Mouse (Mus musculus) liver, embryonic 11.5 days (tissue): Measurements from ENCODE around the gene Prss16. TPM values are rescaled to one million over a fixed set of nuclear protein-coding genes. Genes with fewer than 3 reads are reported as not detected.

Experiments used
- ATAC-seq: fragments of 200-750 bp; cut with Nextera tagmentation; replicated peaks from 2 replicates; pipeline ENCODE4 v1.8.0; 2017; ENCODE audit warnings: moderate number of reproducible peaks, mild to moderate bottlenecking, moderate TSS enrichment, moderate library complexity; ENCODE audit not compliant: low FRiP score
- DNase-seq: peaks from one replicate; pipeline ENCODE4 v3.0.0-alpha.2; 2017; ENCODE audit warnings: low spot score
- H3K27ac ChIP-seq: fragments of 300-500 bp; sonication (generic); 2 replicates; pipeline ENCODE4 v1.5.1; 2014; ENCODE audit warnings: mild to moderate bottlenecking, low read depth, low read length, control low read depth
- H3K27me3 ChIP-seq: fragments of 300-500 bp; sonication (generic); replicated peaks from 2 replicates; pipeline ENCODE4 v1.6.1; 2014; ENCODE audit warnings: low read length, mixed read lengths; ENCODE audit not compliant: control insufficient read depth, insufficient read depth
- H3K36me3 ChIP-seq: fragments of 300-500 bp; sonication (generic); 2 replicates; pipeline ENCODE4 v1.6.1; 2014; ENCODE audit warnings: mild to moderate bottlenecking, low read length, moderate library complexity, mixed read lengths; ENCODE audit not compliant: control insufficient read depth, insufficient read depth
- H3K4me1 ChIP-seq: fragments of 300-500 bp; sonication (generic); replicated peaks from 2 replicates; pipeline ENCODE4 v1.6.1; 2014; ENCODE audit warnings: low read length, mixed read lengths; ENCODE audit not compliant: control insufficient read depth, insufficient read depth
- H3K4me2 ChIP-seq: fragments of 300-500 bp; sonication (generic); 2 replicates; pipeline ENCODE4 v1.6.1; 2014; ENCODE audit warnings: mild to moderate bottlenecking, control low read depth, moderate library complexity
- H3K4me3 ChIP-seq: fragments of 300-500 bp; sonication (generic); 2 replicates; pipeline ENCODE4 v1.5.1; 2014; ENCODE audit warnings: low read depth, low read length, control low read depth
- H3K9ac ChIP-seq: fragments of 300-500 bp; sonication (generic); 2 replicates; pipeline ENCODE4 v1.6.1; 2014; ENCODE audit warnings: low read depth, low read length, control low read depth
- H3K9me3 ChIP-seq: fragments of 300-500 bp; sonication (generic); 2 replicates; pipeline ENCODE4 v1.6.1; 2016; ENCODE audit warnings: low read length, inconsistent platforms, mixed read lengths; ENCODE audit not compliant: control insufficient read depth
- WGBS: fragments of 180-500 bp; shearing (Covaris S2); extraction: QIAGEN DNeasy Blood & Tissue Kit; methylation state at CpG from one replicate; pipeline ENCODE4 v1.1.7; 2014; 5-methylcytosine and 5-hydroxymethylcytosine counted together
- polyA plus RNA-seq: library from polyadenylated mRNA; unstranded; fragments of >200 nt; fragmentation: Nextera tagmentation; extraction: Ambion mirVana; gene quantifications from 2 replicates; pipeline ENCODE4 v1.2.1, GENCODE M21; 2014

The Prss16 gene
- polyA plus RNA-seq, 1 experiment from 2014 or later = 0.86 TPM

DNA sequence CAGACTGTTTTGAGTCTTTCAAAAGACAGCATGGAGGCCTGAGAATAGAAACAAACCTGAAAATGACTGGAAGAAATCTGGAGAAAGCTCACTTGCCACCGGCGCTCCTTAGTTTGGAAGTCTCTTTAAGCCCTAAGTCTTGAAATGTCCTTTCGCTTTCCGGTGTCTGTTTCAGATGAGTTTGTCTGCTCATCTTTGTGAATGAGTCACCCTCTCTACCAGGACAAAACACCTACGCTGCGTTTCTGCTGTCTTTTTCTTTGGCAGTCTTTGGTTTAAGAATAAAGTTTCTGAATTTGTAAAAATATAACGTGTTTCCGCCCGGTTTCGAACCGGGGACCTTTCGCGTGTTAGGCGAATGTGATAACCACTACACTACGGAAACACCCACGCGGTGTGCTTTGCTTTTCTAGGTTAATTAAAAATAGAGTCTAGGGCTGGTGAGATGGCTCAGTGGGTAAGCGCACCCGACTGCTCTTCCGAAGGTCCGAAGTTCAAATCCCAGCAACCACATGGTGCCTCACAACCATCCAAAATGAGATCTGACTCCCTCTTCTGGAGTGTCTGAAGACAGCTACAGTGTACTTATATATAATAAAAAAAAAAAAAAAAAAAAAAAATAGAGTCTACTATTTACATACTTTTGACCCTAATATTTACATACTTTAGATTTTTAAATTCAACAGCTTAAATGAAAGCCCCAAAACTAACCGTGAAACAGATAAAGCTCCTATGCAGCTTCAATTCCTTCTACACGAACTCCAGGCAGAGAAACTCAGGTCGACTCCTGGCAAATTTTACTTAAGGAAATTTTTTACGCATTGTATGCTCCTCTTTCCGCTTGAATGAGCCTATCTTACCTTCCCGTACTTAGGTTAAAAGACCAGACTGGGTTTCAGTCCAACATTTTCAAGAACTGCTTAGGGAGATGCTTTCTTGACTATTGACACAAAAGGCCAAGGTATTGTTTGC lies 6.2 kb upstream of the Prss16 start:
- no peaks in the 10 kb centered on the region for H3K9me3 ChIP-seq
- 14% methylated on average over 27 of the region's 27 CpGs for WGBS

DNA sequence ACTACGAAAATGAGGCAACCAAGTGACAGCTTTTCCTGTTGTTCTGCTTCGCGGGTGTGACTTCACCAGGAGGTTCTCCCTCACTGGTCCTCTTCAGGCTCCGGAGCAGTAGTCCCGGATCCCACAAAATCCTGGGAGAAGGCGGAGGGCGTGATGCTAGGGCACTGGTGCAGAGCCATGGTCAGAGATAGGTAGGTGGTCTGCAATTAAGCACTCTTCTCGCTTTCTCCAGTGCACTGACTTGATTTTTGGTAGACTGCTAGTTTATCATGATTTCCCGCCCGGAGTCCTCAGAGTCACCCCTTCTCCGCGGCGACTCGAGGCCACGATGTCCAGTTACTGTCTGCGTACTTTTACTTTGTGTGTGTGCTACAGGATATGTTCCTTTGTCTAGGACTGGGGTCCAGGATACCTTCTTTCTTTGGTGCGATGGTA lies 4.9 kb upstream of the Prss16 start:
- WGBS = 3% methylated on average over 17 of the region's 17 CpGs
- H3K9me3 ChIP-seq = no peaks in the 10 kb centered on the region
- H3K4me2 ChIP-seq = peak overlapping the region; percentile 68
- DNase-seq (peak; percentile 60), ATAC-seq (no peak)
- H3K4me3 ChIP-seq = peak overlapping the region; percentile 29
- H3K4me1 ChIP-seq = peaks cover 10% of the 10 kb centered on the region; the same call in 1 of the 2 replicates
- H3K27me3 ChIP-seq = peaks cover 44% of the 10 kb centered on the region
- H3K9ac ChIP-seq = no peak overlapping the region
- no peaks in the 10 kb centered on the region for H3K36me3 ChIP-seq
- H3K27ac ChIP-seq = no peak overlapping the region

More for the DNA sequence above, 6.2 kb upstream of the Prss16 start:
- no peak overlapping the region for H3K27ac ChIP-seq
- H3K4me3 ChIP-seq = peak overlapping the region; percentile 29
- peak; percentile 86 for ATAC-seq
- no peak overlapping the region for H3K9ac ChIP-seq
- peaks cover 10% of the 10 kb centered on the region; the same call in 1 of the 2 replicates for H3K4me1 ChIP-seq
- DNase-seq = peak; percentile 91
- H3K4me2 ChIP-seq = peak overlapping the region; percentile 68
- no peaks in the 10 kb centered on the region for H3K36me3 ChIP-seq
- peaks cover 31% of the 10 kb centered on the region for H3K27me3 ChIP-seq

DNA sequence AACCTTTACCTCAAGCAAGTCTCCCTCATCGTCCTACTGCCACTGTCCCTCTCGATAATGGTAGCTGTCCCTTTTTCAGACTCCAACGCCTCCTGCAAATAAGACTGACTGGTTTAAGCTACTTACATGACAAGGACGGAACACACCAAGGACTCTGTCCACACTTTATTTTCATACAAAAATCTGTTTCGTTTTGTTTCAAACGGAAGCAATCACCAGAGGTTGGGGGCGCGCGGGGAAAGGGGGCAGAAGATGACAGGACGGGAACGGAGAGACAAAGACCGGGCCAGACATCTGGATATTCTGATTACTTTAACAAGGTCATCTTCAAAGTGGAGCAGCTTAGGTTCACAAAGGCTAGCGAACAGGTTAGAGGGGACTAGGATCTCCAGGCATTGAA lies 4.2 kb upstream of the Prss16 start:
- Histone ChIP-seq H3K4me2 (peak overlapping the region; percentile 68), H3K27ac (no peak overlapping the region), H3K27me3 (peaks cover 51% of the 10 kb centered on the region), H3K9ac (no peak overlapping the region), H3K4me3 (peak overlapping the region; percentile 29), H3K9me3 (no peaks in the 10 kb centered on the region), H3K4me1 (peaks cover 10% of the 10 kb centered on the region; the same call in 1 of the 2 replicates), H3K36me3 (no peaks in the 10 kb centered on the region)
- DNase-seq (peak; percentile 32), ATAC-seq (no peak)
- 20% methylated on average over 13 of the region's 13 CpGs for WGBS

DNA sequence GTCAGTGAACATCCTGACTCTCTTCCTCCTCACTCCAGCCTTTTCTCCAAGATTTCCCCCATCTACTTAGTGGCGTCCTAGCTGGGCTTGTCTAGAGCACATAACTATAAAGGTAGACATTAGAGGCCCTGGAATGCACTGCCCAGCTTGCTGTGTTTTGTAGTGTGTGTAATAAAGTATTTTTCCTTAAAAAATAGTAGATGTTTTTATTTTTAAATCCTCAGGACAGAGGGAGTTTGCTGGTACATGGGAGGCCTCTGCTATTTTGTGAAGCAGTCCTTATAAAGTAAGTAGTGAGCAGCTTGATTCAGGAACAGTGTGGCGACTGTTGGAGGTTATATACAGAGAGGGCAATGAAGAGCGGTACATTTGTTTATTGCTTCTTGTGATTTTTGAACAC lies 835 bp downstream of the Prss16 start:
- ATAC-seq = no peak
- no peak overlapping the region for H3K4me2 ChIP-seq
- no peaks in the 10 kb centered on the region for H3K9me3 ChIP-seq
- no peaks in the 10 kb centered on the region for H3K36me3 ChIP-seq
- 85% methylated on average over 3 of the region's 3 CpGs for WGBS
- H3K27me3 ChIP-seq = peaks cover 91% of the 10 kb centered on the region
- H3K27ac ChIP-seq = no peak overlapping the region
- no peak for DNase-seq
- H3K4me1 ChIP-seq = peaks cover 12% of the 10 kb centered on the region; the same call in 1 of the 2 replicates
- no peak overlapping the region for H3K4me3 ChIP-seq
- H3K9ac ChIP-seq = no peak overlapping the region

DNA sequence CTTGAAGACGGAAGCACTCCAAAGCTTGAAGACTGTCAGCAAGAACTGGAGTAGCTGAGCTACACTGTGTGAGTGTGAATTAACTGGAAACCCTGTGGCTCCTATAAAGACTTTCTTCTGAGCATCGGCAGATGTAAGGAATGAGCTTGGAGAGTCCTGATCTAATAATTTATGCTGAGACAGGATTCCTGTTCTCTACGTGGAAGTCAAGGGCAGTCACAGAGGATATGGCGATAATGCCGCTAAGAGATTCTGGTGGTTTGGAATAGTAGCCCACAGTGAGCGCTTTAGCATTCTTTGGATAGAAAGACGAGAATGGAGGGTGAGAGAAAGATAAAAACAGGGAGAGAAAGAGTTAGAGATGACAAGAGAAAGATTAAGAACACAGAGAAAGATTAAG lies 1.7 kb downstream of the Prss16 start:
- ATAC-seq = no peak
- Histone ChIP-seq H3K4me3 (no peak overlapping the region), H3K4me1 (peaks cover 10% of the 10 kb centered on the region; the same call in 1 of the 2 replicates), H3K27me3 (peaks cover 93% of the 10 kb centered on the region), H3K9ac (no peak overlapping the region), H3K9me3 (no peaks in the 10 kb centered on the region), H3K27ac (no peak overlapping the region), H3K4me2 (no peak overlapping the region), H3K36me3 (no peaks in the 10 kb centered on the region)
- no peak for DNase-seq
- WGBS = 56% methylated on average over 7 of the region's 7 CpGs

DNA sequence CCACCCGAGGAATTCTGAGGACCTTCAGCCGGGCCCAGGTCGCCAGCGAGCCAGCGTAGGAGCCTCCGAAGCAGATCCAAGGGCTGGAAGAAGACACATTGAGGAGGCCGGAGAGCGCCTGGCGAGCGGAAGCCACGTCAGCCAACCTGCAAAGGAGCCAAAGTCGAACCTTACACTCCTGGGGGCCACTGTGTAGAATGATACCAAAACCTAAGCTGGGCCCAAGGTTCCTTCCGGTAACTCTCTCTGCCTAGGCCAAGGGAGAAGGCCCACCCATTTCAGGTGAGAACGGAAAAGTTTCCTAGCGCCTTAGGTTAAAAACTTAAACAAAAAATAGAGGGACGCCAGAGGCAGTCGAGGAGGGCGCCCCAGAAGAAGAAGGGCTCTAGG lies 2.4 kb downstream of the Prss16 start:
- Histone ChIP-seq H3K27me3 (peaks cover 92% of the 10 kb centered on the region), H3K36me3 (no peaks in the 10 kb centered on the region), H3K4me1 (peaks cover 10% of the 10 kb centered on the region; the same call in 1 of the 2 replicates), H3K9ac (no peak overlapping the region), H3K4me2 (peak overlapping the region; percentile 98), H3K4me3 (peak overlapping the region; percentile 67), H3K27ac (no peak overlapping the region), H3K9me3 (no peaks in the 10 kb centered on the region)
- ATAC-seq (no peak), DNase-seq (no peak)
- 5% methylated on average over 18 of the region's 18 CpGs for WGBS

DNA sequence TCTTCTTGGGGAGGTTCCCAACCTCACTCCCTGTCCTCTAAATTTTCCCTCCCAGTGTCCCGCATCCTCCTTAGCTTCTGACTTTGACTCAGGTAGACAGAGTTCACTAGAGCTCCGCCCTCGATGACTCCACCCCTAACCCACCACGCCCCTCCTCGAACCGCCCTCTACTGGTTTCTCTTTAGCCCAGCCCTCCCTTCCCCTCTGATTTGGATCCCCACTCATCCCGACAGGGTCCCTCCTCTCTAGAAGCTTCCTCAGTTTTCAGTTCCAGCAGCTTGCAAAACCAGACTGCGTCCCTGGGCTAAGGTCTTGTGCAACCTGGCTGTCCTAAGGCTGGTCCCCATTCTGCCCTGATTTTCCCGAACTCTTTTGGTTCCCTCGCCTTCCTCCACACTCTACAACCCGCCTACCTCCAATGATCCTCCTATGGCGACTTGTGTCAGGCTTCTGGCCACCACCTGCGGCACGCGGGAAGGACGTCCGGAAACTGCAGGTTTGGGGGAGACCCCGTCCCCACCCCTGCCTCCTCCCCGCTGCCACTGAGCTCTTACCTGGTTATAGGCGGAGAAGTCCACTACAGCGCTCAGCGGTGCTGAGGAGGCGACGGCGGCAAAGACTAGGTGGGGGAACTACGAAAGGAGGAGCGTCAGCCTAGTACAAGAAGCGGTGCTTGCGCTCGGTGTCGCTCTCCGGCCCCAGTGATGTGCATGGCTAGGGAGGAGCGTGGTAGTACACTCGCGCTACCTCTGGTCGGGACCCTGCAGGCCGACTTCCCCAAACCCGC lies 3.0 kb downstream of the Prss16 start:
- under 1% methylated on average over 38 of the region's 38 CpGs for WGBS
- Histone ChIP-seq H3K9ac (peak overlapping the region; percentile 44; the same call in 1 of the 2 replicates), H3K36me3 (no peaks in the 10 kb centered on the region), H3K4me2 (peak overlapping the region; percentile 98), H3K9me3 (no peaks in the 10 kb centered on the region), H3K4me1 (peaks cover 10% of the 10 kb centered on the region; the same call in 1 of the 2 replicates), H3K27ac (no peak overlapping the region), H3K27me3 (peaks cover 88% of the 10 kb centered on the region), H3K4me3 (peak overlapping the region; percentile 67)
- peak; percentile 84 for ATAC-seq
- peak; percentile 55 for DNase-seq

DNA sequence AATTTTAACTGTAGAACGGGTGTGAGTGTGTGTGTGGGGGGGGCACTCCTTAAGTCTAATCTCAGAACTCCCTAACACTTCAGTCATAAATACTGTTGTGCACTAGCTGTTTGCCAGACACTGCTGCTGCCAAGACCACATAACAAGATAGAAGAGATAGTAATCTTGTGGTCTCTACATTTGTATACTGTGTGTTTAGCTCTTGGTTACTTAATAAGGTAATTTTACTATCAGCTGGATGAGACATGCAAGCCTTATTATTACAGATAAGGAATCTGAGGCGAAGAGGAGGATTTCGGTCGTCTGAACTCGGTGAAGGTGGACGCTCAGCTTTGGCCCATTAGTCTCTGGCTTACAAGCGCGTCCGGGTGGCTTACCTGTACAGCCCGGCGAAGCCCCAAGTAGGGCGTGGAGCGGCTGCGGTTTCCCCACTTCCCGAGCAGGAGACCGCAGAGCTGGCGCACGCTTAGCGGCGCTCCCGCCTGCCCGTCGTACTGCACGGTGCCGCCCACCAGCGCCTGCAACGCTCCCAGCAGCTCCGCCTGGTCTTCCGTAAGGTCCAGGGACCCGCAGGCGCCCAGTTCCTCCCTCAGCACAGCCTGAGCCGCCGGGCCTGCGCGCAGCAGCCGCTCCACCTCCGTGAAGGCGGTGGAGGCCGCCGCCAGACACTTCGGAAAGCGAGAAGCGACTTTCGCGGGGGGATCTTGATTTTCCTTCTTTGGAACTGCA lies 3.8 kb downstream of the Prss16 start:
- under 1% methylated on average over 45 of the region's 45 CpGs for WGBS
- no peak overlapping the region for H3K27ac ChIP-seq
- peak overlapping the region; percentile 44; the same call in 1 of the 2 replicates for H3K9ac ChIP-seq
- DNase-seq (peak; percentile 78), ATAC-seq (peak; percentile 78)
- H3K36me3 ChIP-seq = no peaks in the 10 kb centered on the region
- H3K4me2 ChIP-seq = peak overlapping the region; percentile 98
- peak overlapping the region; percentile 67 for H3K4me3 ChIP-seq
- H3K27me3 ChIP-seq = peaks cover 86% of the 10 kb centered on the region
- H3K9me3 ChIP-seq = no peaks in the 10 kb centered on the region
- peaks cover 10% of the 10 kb centered on the region; the same call in 1 of the 2 replicates for H3K4me1 ChIP-seq
